Mouse (Mus musculus) liver, adult (tissue): ENCODE results near the gene Creg2.

ENCODE experiments used
- GATA4 ChIP-seq: IDR thresholded peaks from 2 replicates; pipeline ENCODE4 v1.6.1; 2014; ENCODE audit warnings: mild to moderate bottlenecking, low read length; ENCODE audit not compliant: insufficient replicate concordance

Creg2 gene

GRCm38 (mm10) chr1:39666751-39667252, 15.5 kb upstream of the Creg2 start:
- no peak for TF ChIP-seq GATA4

GRCm38 (mm10) chr1:39664039-39664625, 12.9 kb upstream of the Creg2 start:
- no peak for TF ChIP-seq GATA4

- TF ChIP-seq GATA4: no peak
Measured at GRCm38 (mm10) chr1:39663050-39663449, 11.8 kb upstream of the Creg2 start.

GRCm38 (mm10) chr1:39656976-39657529, 5.8 kb upstream of the Creg2 start:
- TF ChIP-seq GATA4: no peak

GRCm38 (mm10) chr1:39653028-39653427, 1.8 kb upstream of the Creg2 start:
- no peak for TF ChIP-seq GATA4

GRCm38 (mm10) chr1:39650435-39651240, 636 bp downstream of the Creg2 start:
- no peak for TF ChIP-seq GATA4

GRCm38 (mm10) chr1:39649691-39650434, 1.4 kb downstream of the Creg2 start:
- TF ChIP-seq GATA4: no peak

- TF ChIP-seq GATA4: no peak
Measured at GRCm38 (mm10) chr1:39648584-39648983, 2.7 kb downstream of the Creg2 start.

GRCm38 (mm10) chr1:39645905-39646759, 5.1 kb downstream of the Creg2 start:
- no peak for TF ChIP-seq GATA4

- TF ChIP-seq GATA4: no peak
Measured at GRCm38 (mm10) chr1:39644333-39644732, 6.9 kb downstream of the Creg2 start.

- no peak for TF ChIP-seq GATA4
Measured at GRCm38 (mm10) chr1:39641667-39642066, 9.6 kb downstream of the Creg2 start.

GRCm38 (mm10) chr1:39637139-39637538, 14.1 kb downstream of the Creg2 start:
- no peak for TF ChIP-seq GATA4

- TF ChIP-seq GATA4: no peak
Measured at GRCm38 (mm10) chr1:39636660-39637059, 14.6 kb downstream of the Creg2 start.

GRCm38 (mm10) chr1:39636196-39636595, 15.1 kb downstream of the Creg2 start:
- TF ChIP-seq GATA4: no peak
